Mouse (Mus musculus): Measurements from ENCODE around the gene Ifnl3.

DNA sequence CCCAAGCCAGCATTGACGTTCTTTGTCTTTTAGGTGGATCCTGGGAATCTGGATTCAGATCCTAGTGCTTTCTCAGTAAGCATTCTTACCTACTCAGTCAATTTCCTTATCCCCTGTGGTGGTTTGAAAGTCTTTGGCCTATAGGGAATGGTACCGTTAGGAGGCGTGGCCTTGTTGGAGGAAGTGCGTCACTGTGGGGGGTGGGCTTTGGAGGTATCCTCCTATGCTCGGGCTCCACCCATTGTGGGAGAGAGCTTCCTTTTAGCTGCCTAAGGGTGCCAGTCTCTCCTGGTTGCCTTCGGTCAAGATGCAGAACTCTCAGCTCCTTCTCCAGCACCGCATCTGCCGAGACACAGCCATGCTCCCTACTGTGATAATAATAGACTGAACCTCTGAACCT is 30.3 kb upstream of the Ifnl3 start:
- TF ChIP-seq CTCF (conservative IDR thresholded peaks at IDR 0.05; ENCODE audit: low read length) (no peak), POU5F1 (IDR thresholded peaks at IDR 0.05; ENCODE audit: borderline replicate concordance, low read length) (no peak), NANOG (IDR thresholded peaks at IDR 0.05; ENCODE audit: borderline replicate concordance, low read length) (no peak)

All from E14TG2a.4 (cell line).